Mouse (Mus musculus) urinary bladder, postnatal 14 days (tissue): ENCODE measurements around the gene Gm20855.
"Not testable (repeated sequence)": the region's sequence is repeated elsewhere in the genome, so short reads cannot be mapped to it uniquely, and the experiment has no call there.

Experiments
- DNase-seq: peaks from one replicate; pipeline ENCODE4 v3.0.0; 2021; ENCODE audit warnings: low spot score

The Gm20855 gene

GRCm38 (mm10) chrY:35131733-35132132 lies at the start of gene Gm20855:
TSS of gene Gm20855 (minus strand) at chrY:35131833.
- not testable (repeated sequence) for DNase-seq
